Mouse (Mus musculus) embryo, embryonic 11 days (tissue): ENCODE data around the gene Cpsf4l.
A peak's percentile ranks its signal among the peaks of the same experiment; 100 is the strongest.

Source experiments
- DNase-seq: peaks from one replicate; pipeline ENCODE4 v3.0.0-alpha.2; 2015

Gene Cpsf4l

DNA sequence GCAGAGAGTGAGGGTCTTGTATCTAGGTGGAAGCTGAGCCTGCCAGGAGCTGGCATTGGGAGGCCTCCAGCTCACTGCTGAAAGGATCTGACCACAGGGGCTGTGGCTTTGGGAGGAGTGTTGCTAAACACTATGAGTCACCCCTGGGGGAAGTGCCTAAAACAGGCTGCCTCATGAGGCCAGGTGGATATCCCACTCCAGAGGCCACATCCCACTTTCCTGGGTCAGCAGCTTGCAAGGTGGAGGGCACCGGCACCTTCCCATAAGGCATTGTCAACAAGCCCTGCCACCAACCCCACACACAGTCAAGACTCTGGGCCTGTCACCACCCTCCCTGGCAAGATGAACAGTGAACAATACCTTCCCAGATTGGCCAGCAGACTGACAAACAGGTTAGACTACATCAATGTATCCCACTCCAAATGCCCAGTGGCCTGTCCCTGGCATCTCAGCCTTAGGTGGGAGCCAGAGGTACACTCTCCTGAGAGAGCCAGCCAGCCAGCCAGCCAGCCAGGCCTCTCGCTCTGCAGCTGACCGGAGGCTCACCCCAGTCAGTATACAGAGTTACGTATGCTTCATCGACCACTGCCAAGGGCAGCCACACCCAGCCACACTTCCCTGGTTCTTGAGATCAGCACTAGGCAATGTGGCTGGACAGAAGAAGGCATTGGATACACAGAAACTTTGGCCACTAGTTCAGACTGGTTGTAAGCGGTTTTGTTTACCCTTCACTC, 24.0 kb upstream of the Cpsf4l start:
- no peak for DNase-seq

GRCm38 (mm10) chr11:113731945-113732612, 22.3 kb upstream of the Cpsf4l start:
- DNase-seq = no peak

DNA sequence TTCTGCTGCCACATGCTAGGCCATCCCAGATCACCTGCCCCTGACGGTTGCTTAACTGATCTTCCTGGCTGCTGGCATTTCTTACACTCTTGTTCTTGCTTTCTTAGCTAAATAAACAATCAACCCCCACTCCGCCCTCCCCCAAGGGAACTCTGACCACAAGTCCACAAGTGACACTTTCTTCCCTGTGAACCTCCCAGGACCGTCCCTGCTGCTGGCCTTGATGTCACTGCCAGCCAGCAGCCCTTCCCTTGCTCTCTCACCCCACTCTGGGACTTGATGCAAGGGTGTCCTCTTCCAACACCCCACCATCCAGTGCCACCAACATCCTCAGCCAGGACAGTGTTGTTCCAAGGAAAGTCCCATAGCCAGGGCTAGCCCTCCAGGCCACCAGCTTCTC, 21.1 kb upstream of the Cpsf4l start:
- DNase-seq = no peak

GRCm38 (mm10) chr11:113729917-113730316, 20.1 kb upstream of the Cpsf4l start:
- DNase-seq = no peak

- no peak for DNase-seq
These were observed 19.4 kb upstream of the Cpsf4l start for GRCm38 (mm10) chr11:113729239-113729638.

GRCm38 (mm10) chr11:113727992-113728391, 18.2 kb upstream of the Cpsf4l start:
- DNase-seq = peak; percentile 67

DNA sequence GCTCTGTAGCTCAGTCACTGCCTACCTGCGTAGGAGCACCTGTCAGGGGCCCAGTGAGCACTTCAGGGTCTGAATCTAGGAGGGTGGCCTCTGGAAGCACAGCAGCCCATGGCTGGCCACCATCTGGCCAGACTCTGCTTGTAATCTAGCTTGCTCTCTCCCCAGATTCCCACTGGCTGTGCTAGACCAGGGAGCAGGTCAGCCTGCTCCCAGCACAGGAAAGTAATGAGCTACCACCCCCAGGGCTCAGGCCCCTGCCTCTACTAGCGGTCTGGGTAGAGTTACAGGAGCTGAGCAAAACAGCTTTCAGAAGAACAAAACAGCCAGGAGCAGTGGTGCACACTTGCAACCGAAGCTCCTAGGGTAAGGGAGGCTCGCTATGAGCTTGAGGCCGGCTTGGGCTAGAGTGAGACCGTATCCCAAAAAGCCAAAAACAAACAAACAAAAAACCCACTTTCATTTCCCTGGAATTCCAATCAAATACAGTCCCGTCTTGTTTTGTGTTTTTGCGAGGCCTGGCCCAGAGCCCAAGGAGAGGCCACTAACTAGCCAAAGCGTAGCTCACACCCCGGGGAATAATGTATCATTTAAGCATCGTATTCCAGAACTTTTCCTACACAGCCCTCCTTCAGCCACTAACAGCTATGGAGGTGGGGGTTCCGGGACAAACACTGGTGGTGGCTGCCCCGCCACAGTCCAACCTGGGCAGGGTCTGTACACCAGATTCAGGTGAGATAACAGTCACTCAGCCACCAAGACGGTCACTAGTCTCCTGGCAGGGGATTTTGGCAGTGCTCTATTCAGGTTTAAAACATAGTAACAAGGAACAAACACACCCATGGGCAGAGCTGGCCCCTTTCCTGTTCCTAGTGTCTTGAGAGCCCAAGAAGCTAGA, 17.4 kb upstream of the Cpsf4l start:
- DNase-seq = no peak

- DNase-seq = no peak
These were observed 15.6 kb upstream of the Cpsf4l start for GRCm38 (mm10) chr11:113725235-113726048.

GRCm38 (mm10) chr11:113722405-113723090, 12.7 kb upstream of the Cpsf4l start:
- DNase-seq = no peak

GRCm38 (mm10) chr11:113717767-113718424, 8.1 kb upstream of the Cpsf4l start:
- no peak for DNase-seq

DNA sequence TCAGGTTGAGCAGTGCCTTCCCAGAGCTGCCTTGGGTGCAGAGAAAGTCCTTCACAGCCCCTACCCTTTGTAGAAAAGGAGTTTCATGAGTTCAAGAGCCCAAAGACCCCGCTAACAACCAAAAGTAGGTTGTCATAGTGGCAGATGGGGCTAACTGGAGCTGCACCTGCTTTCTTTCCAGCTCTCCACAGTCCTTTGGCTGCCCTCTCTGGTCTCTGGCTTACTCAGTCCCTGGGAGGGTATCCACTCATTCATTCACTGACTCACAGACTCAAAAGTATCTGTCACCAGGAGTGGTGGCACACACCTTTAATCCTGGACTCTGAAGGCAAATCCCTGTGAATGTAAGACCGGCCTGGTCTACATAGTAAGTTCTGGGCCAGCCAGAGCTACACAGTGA, 6.3 kb upstream of the Cpsf4l start:
- DNase-seq = no peak

GRCm38 (mm10) chr11:113715078-113715674, 5.4 kb upstream of the Cpsf4l start:
- no peak for DNase-seq

- DNase-seq = no peak
These were observed 1.2 kb upstream of the Cpsf4l start for GRCm38 (mm10) chr11:113711061-113711460.

GRCm38 (mm10) chr11:113710257-113710777, 500 bp upstream of the Cpsf4l start:
- peak; percentile 78 for DNase-seq

DNA sequence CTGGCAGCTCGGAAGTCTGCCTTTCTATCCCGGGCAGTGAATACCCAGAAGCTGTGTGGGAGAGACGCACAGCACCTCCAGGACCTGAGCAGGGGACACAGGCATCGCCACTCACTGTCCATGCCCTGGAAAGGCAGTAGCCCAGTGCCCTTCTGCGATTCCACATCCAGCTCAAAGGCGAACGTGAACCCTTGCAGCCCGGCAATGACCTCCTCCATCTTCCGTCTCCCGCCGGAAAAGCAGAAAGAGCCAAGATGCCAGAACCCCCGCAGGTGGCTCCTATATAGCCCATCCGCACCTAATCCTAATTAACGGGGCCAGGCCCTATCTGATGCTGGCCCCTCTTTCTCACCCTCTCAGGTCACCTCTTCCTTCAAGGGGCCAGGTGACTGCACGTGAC, 545 bp downstream of the Cpsf4l start:
- DNase-seq = no peak

DNA sequence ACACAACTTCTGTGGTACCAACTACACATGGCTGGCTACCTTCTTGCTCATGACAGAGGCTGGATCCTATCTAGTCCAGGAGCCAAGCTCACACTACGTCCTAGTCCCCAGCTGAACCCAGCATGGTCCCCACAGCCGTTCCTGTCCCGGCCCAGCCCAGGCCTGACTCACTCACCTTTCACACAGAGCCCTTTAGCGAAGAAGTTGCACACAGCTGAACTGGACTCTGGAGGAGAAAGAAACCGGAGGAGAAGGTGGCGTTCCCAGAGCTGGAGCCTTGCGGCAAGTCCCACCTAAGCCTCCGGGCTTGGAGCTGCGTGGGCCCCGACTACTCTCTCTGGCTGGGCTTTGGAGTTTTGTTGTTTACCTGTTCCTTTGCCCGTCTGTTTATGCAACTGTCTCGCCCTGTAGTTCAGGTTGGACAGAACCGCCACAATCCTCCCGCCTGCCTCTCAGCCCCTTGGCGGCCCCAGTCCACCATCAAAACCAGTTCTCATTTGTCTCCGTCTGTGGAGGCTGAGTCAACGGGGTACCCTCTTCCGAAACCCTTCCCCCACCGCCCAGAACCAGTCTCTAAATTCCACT, 1.1 kb downstream of the Cpsf4l start:
- no peak for DNase-seq

GRCm38 (mm10) chr11:113705966-113706652, 3.7 kb downstream of the Cpsf4l start:
- DNase-seq = no peak

GRCm38 (mm10) chr11:113703758-113704157, 6.1 kb downstream of the Cpsf4l start:
- DNase-seq = peak; percentile 69

DNA sequence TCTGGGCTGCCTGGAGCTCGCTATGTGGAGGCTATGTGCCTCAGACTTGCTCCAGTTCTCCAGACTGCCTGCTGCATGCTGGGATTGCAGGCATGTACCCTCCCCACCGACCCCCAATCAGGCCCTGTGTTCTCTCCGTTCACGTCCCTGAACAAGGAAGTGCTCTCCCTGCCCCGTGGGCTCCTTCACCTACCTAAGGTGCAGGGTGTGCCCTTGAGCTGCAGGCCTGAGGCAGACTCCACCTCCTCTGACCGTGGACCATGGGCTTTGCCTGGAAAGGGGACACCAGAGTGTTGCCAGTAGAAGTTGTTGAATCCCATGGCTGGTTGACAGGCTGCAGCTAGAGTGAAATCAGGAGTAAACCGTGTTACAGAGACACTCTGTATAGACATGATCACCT, 10.2 kb downstream of the Cpsf4l start:
- DNase-seq = no peak
